Mouse (Mus musculus) limb, embryonic 13.5 days (tissue): Measurements from ENCODE around the gene Car3. TPM values are rescaled to one million over a fixed set of nuclear protein-coding genes. Genes with fewer than 3 reads are reported as not detected.

ENCODE experiments used
- ATAC-seq: fragments of 200-750 bp; cut with Nextera tagmentation; 2 replicates; pipeline ENCODE4 v1.8.0; 2017; ENCODE audit warnings: low read depth, moderate number of reproducible peaks, moderate TSS enrichment; ENCODE audit not compliant: low FRiP score
- H3K27ac ChIP-seq: fragments of 300-500 bp; sonication (generic); 2 replicates; pipeline ENCODE4 v1.5.1; 2015; ENCODE audit warnings: inconsistent platforms, mild to moderate bottlenecking, moderate library complexity
- H3K27me3 ChIP-seq: fragments of 300-500 bp; sonication (generic); 2 replicates; pipeline ENCODE4 v1.6.1; 2015; ENCODE audit warnings: mild to moderate bottlenecking, inconsistent platforms
- H3K36me3 ChIP-seq: fragments of 300-500 bp; sonication (generic); 2 replicates; pipeline ENCODE4 v1.6.1; 2015; ENCODE audit warnings: inconsistent platforms, mild to moderate bottlenecking, moderate library complexity
- H3K4me1 ChIP-seq: fragments of 300-500 bp; sonication (generic); 2 replicates; pipeline ENCODE4 v1.6.1; 2015; ENCODE audit warnings: inconsistent platforms
- H3K4me2 ChIP-seq: fragments of 300-500 bp; sonication (generic); replicated peaks from 2 replicates; pipeline ENCODE4 v1.6.1; 2015; ENCODE audit warnings: inconsistent platforms, mild to moderate bottlenecking, moderate library complexity
- H3K4me3 ChIP-seq: fragments of 300-500 bp; sonication (generic); 2 replicates; pipeline ENCODE4 v1.5.1; 2015; ENCODE audit warnings: moderate library complexity, mild to moderate bottlenecking, inconsistent platforms
- H3K9ac ChIP-seq: fragments of 300-500 bp; sonication (generic); 2 replicates; pipeline ENCODE4 v1.6.1; 2015; ENCODE audit warnings: mild to moderate bottlenecking, inconsistent platforms
- H3K9me3 ChIP-seq: fragments of 300-500 bp; sonication (generic); 2 replicates; pipeline ENCODE4 v1.6.1; 2016; ENCODE audit warnings: inconsistent platforms
- WGBS: fragments of 180-500 bp; shearing (Covaris S2); methylation state at CpG from one replicate; pipeline ENCODE4 v1.1.7; 2015; 5-methylcytosine and 5-hydroxymethylcytosine counted together
- polyA plus RNA-seq: library from polyadenylated mRNA; unstranded; fragments of >200 nt; fragmentation: Nextera tagmentation; extraction: Ambion mirVana; gene quantifications from 2 replicates; pipeline ENCODE4 v1.2.1, GENCODE M21; 2015

Car3 gene
- polyA plus RNA-seq, 1 experiment from 2014 or later, result 6.7 TPM

DNA sequence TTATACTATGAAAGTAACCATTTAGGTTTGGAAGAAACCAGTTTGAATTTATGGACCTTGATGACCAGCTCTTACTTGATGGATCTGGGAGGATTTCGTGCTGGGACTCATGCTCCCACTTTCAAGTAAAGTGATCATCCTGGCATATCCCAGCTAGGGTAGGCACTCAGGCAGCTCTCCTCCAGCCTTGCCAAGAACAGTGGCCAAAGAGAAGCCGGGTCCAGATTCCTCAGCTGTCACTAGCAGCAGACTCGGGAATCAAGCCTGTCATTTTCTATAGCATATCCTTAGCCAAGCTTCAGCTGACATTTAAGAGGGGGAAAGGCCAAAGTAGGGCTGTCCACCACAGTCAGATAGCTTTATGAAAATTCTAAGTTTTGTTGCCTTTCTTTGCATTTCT lies 3.0 kb upstream of the Car3 start:
- Histone ChIP-seq H3K27me3 (no peaks in the 10 kb centered on the region), H3K27ac (no peak overlapping the region), H3K4me1 (peaks cover 10% of the 10 kb centered on the region), H3K4me3 (no peak overlapping the region), H3K4me2 (no peak overlapping the region), H3K9ac (no peak overlapping the region), H3K9me3 (no peaks in the 10 kb centered on the region), H3K36me3 (no peaks in the 10 kb centered on the region)
- no peak for ATAC-seq
- 73% methylated on average over 3 of the region's 3 CpGs for WGBS

DNA sequence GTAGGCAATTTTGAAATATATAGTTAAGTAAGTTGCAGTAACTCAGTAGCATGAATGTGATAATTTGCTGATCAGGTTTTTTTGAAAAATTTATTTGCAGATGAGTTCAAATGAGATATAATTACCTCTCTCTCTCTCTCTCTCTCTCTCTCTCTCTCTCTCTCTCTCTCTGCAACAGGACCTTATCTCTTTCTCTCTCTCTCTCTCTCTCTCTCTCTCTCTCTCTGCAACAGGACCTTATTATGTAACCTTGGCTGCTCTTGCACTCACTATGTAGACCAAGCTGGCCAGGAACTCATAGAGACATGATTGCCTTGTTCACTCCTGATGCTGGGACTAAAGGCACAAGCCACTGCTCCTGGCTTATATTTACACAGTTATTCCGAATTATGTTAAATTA lies 2.1 kb upstream of the Car3 start:
- no peak overlapping the region for H3K4me2 ChIP-seq
- no peak overlapping the region for H3K4me3 ChIP-seq
- no peaks in the 10 kb centered on the region for H3K36me3 ChIP-seq
- H3K9ac ChIP-seq, result no peak overlapping the region
- H3K27me3 ChIP-seq, result no peaks in the 10 kb centered on the region
- no peak overlapping the region for H3K27ac ChIP-seq
- H3K9me3 ChIP-seq, result no peaks in the 10 kb centered on the region
- peaks cover 10% of the 10 kb centered on the region for H3K4me1 ChIP-seq
- no peak for ATAC-seq
- 85% methylated on average over 1 of the region's 1 CpGs for WGBS

DNA sequence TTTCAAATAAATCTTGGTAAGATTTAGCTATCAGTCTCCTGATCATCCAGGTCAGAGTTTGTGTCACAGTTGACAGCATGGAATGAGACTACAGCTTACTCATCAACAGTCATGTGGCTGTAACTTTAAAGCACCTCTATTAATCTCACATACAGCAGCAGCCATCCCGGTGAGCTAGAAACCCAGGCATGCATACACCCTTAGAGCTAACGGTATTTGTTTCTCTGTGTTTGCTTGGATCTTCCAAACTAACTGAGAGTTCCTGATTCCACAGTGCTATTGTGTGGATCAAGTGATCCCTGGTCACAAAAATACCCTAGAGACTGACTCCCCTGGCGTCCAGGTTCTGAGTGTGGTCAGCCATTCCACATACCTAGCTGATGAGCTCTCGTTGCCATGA lies 1.5 kb upstream of the Car3 start:
- Histone ChIP-seq H3K9me3 (no peaks in the 10 kb centered on the region), H3K36me3 (no peaks in the 10 kb centered on the region), H3K9ac (no peak overlapping the region), H3K27ac (no peak overlapping the region), H3K27me3 (no peaks in the 10 kb centered on the region), H3K4me1 (peaks cover 10% of the 10 kb centered on the region), H3K4me3 (no peak overlapping the region), H3K4me2 (no peak overlapping the region)
- 36% methylated on average over 4 of the region's 4 CpGs for WGBS
- no peak for ATAC-seq

DNA sequence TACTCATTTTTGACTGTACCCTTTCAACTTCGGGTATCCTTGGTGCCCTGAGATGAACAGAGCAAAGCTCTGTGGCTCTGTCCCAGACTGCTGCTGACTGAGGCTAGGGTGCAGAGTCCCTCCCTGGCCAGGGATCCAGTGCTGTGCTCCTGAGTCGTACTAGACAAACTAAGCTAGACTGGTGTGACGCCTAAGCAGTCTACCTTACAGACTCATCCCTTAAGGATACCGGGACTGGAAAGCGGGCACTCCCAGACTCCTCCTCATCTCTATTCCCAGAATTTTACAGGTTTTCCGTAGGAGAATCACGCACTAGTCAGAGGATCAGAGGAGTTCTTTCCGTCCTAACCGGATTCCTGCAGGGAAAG lies 674 bp upstream of the Car3 start:
- peak; percentile 55; the same call in 1 of the 2 replicates for ATAC-seq
- peaks cover 10% of the 10 kb centered on the region for H3K4me1 ChIP-seq
- no peaks in the 10 kb centered on the region for H3K9me3 ChIP-seq
- no peaks in the 10 kb centered on the region for H3K36me3 ChIP-seq
- WGBS, result 0% methylated on average over 9 of the region's 9 CpGs
- peak overlapping the region; percentile 79 for H3K4me2 ChIP-seq
- H3K27ac ChIP-seq, result no peak overlapping the region
- H3K27me3 ChIP-seq, result no peaks in the 10 kb centered on the region
- H3K9ac ChIP-seq, result peak overlapping the region; percentile 56
- peak overlapping the region; percentile 42 for H3K4me3 ChIP-seq

DNA sequence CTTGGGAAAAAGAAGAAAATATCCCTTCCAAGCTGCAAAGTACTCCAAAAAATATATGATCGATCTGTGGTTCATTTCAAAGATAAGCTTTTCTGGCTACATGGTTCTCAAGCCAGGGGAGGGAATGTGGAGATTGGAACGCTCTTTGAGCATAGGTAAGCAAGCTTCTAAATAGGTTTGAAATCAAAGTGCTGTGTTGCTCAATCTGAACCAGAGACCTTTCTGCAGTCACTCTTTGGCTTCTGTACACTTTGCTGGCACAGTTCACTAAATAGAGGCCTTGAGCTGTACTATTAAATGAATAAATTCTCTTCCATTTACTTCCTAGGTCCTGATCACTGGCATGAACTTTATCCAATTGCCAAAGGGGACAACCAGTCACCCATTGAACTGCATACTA lies 610 bp downstream of the Car3 start:
- Histone ChIP-seq H3K9ac (no peak overlapping the region), H3K9me3 (no peaks in the 10 kb centered on the region), H3K36me3 (no peaks in the 10 kb centered on the region), H3K27ac (no peak overlapping the region), H3K4me2 (no peak overlapping the region), H3K27me3 (no peaks in the 10 kb centered on the region), H3K4me1 (peaks cover 10% of the 10 kb centered on the region), H3K4me3 (no peak overlapping the region)
- WGBS, result 87% methylated on average over 2 of the region's 2 CpGs
- ATAC-seq, result no peak

DNA sequence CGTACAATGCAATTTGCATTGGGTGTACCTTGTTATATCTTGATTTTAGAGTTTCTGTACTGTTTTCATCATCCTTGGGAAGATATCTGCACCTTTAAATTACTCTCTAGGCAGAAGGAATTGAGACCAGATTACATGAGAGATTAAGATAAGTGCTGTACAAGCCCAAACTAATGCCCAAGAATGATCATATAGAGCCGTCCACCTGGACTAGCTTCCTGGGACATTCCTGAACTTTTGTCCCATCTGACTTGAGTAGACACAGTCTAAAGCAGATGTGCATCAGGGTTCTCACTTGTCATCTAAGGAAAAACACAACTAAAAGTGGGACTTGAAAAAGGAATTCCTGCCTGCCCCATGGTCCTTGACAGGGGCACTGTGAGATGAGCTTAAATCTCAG lies 2.6 kb downstream of the Car3 start:
- H3K9me3 ChIP-seq, result no peaks in the 10 kb centered on the region
- H3K36me3 ChIP-seq, result no peaks in the 10 kb centered on the region
- H3K27me3 ChIP-seq, result no peaks in the 10 kb centered on the region
- H3K4me2 ChIP-seq, result no peak overlapping the region
- no peak overlapping the region for H3K27ac ChIP-seq
- no peak for ATAC-seq
- H3K4me1 ChIP-seq, result peaks cover 10% of the 10 kb centered on the region
- H3K4me3 ChIP-seq, result no peak overlapping the region
- 70% methylated on average over 2 of the region's 2 CpGs for WGBS
- no peak overlapping the region for H3K9ac ChIP-seq

DNA sequence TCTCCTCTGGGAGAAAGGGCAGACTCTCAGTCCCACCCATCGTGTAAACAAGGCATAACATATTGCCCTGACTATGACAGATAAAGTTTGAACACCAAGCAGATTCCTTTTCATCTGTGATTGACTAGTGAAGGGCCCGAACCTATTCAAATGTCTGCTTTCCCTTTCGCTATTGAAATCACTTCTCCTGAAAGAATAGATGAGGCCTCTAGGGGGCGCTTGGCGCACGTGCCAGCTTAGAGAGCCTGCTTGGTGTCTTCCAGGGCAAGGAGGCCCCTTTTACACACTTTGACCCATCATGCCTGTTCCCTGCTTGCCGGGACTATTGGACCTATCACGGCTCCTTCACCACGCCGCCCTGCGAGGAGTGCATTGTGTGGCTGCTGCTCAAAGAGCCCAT lies 6.5 kb downstream of the Car3 start:
- Histone ChIP-seq H3K4me1 (no peaks in the 10 kb centered on the region), H3K27me3 (no peaks in the 10 kb centered on the region; the same call in 1 of the 2 replicates), H3K4me3 (no peak overlapping the region), H3K4me2 (peak overlapping the region; percentile 28; the same call in 1 of the 2 replicates), H3K27ac (no peak overlapping the region), H3K9me3 (no peaks in the 10 kb centered on the region), H3K36me3 (no peaks in the 10 kb centered on the region), H3K9ac (no peak overlapping the region)
- WGBS, result 30% methylated on average over 11 of the region's 11 CpGs
- 0 out of 2 replicates have a peak, but pooled peaks have one; percentile 18 for ATAC-seq

DNA sequence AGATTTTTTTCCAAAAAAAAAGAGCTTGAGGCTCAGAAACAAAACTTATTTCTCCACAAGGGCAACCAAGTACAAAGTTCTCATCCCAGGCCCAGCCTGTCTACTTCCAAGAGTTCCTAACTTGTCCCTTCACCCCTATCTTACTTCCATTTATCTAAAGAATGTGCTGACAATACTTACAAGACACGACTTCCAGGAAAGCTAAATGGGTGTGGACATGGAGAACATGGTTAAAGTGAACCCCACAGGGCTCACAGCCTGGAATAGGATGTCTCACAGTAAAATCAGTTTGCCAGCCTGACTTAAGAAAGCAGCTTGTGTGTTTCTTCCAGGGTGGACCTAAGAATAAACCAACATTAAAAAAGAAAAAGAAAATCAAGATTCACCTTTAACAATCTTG lies 7.2 kb downstream of the Car3 start:
- Histone ChIP-seq H3K4me1 (no peaks in the 10 kb centered on the region), H3K27ac (no peak overlapping the region), H3K9me3 (no peaks in the 10 kb centered on the region), H3K4me2 (no peak overlapping the region), H3K9ac (no peak overlapping the region), H3K4me3 (no peak overlapping the region), H3K36me3 (no peaks in the 10 kb centered on the region), H3K27me3 (no peaks in the 10 kb centered on the region; the same call in 1 of the 2 replicates)
- 84% methylated on average over 1 of the region's 1 CpGs for WGBS
- ATAC-seq, result no peak

DNA sequence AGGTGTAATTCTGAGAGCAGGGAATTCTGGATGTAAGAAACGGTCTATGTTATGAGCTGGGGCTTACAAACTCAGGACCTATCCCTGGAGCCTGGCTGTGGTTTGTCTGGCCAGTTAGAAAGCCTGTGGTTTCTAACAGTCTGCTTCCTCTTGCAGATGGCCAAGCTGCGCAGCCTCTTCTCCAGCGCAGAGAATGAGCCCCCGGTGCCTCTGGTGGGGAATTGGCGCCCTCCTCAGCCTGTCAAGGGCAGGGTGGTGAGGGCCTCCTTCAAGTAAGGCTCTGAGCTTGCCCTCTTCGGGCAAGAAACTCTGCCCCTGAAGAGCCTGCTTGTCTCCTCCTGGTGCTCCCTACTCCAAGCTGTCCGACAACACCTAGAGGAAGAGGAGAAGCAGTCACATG lies 8.1 kb downstream of the Car3 start:
- Histone ChIP-seq H3K4me2 (no peak overlapping the region), H3K4me1 (no peaks in the 10 kb centered on the region), H3K27ac (no peak overlapping the region), H3K4me3 (no peak overlapping the region), H3K9ac (no peak overlapping the region), H3K36me3 (no peaks in the 10 kb centered on the region), H3K9me3 (no peaks in the 10 kb centered on the region), H3K27me3 (no peaks in the 10 kb centered on the region; the same call in 1 of the 2 replicates)
- WGBS, result 54% methylated on average over 7 of the region's 7 CpGs
- no peak for ATAC-seq

DNA sequence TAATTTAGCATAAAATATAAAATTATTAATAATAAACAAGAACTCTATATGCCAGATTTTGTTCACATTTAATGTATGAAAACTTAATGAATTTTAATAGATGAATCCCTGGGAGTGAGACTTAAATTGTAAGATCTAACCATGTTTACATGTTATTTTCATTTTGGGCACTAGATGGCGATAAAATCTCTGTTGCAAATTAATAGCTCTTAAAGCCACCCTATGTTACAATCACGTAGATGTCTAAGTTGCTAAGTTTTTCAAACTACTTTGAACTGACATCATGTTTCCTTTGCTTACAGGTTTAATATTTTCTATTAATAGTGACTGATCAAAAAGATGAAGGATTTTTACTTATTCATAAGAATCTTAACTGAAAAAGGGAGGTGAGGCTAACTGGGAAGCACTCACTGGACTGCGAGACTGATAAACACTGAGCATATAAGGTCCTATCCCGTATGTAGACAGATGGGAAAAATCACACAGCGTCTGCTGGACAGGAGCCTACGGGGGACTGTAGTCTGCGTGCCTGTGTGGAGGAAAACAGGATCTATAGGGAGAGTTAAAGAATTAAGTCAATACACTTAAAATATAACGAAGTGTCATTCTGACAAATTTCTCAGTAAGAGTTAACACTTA lies 11.2 kb downstream of the Car3 start:
- Histone ChIP-seq H3K4me1 (no peaks in the 10 kb centered on the region), H3K36me3 (no peaks in the 10 kb centered on the region), H3K4me3 (no peak overlapping the region), H3K27me3 (no peaks in the 10 kb centered on the region; the same call in 1 of the 2 replicates), H3K9ac (no peak overlapping the region), H3K4me2 (no peak overlapping the region), H3K27ac (no peak overlapping the region), H3K9me3 (no peaks in the 10 kb centered on the region)
- WGBS, result 42% methylated on average over 8 of the region's 8 CpGs
- ATAC-seq, result peak; percentile 42; the same call in 1 of the 2 replicates

DNA sequence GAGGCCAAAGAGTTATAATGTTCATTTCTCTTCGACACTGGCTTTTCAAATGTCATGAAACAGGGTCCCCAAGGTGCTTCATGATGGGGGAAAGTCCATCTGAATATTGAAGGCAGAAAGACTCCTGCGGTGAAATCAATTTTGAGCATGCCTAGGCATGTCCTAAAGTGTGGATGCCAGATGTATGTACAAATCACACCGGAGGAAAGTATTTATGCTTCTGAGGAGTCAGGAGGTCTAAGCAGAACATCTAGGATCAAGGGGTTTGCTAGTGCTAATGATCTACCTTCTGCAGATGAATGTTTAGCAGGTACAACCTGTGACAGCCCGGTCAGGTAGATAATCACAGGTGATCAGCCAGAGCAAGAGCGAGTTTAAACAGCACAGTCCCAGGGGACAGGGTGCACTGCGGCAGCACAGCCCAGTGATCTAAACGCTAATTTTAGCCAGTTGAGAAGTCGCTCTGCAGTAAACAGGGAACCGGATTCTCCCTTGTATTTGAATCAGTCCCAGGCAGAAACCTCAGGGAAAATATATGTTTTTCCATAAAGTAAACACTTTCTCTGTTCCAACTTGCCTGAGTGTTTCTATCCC lies 13.1 kb downstream of the Car3 start:
- ATAC-seq, result no peak
- no peak overlapping the region for H3K9ac ChIP-seq
- H3K27ac ChIP-seq, result no peak overlapping the region
- H3K27me3 ChIP-seq, result no peaks in the 10 kb centered on the region; the same call in 1 of the 2 replicates
- no peaks in the 10 kb centered on the region for H3K9me3 ChIP-seq
- H3K4me1 ChIP-seq, result no peaks in the 10 kb centered on the region
- no peak overlapping the region for H3K4me3 ChIP-seq
- WGBS, result 68% methylated on average over 9 of the region's 9 CpGs
- H3K36me3 ChIP-seq, result no peaks in the 10 kb centered on the region
- no peak overlapping the region for H3K4me2 ChIP-seq

DNA sequence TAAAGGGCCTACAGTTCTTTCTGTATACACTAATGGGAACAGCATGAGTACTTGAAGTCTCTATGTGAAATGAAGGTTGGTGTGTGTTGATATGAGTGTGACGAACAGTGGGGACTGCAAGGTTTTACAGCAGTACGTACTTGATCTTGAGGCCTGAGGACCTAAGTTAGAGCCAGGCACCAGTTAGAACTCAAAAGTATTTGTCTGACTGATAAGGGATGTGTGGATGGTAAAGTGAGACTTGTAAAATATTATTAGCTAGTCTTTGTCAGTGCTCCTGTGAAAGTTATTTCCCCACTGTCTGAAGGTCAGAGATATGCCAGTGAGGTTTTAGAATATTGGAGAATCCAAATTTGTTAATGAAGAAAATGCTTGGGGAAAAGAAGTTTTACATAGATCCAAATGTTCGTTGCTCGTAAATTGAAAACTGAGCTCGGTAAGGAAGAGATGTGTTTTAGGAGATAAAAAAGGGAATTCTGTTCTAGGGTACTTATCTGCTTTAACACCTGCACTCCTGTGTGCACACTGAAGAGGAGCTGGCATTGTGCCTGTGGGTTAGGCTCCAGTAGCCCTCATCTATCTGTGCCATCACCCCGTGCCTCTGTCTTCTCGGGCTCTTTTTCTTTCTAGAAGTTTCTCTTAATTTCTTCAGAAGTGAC lies 14.1 kb downstream of the Car3 start:
- 82% methylated on average over 7 of the region's 7 CpGs for WGBS
- Histone ChIP-seq H3K4me1 (no peaks in the 10 kb centered on the region), H3K4me3 (no peak overlapping the region), H3K4me2 (no peak overlapping the region), H3K27ac (no peak overlapping the region), H3K36me3 (no peaks in the 10 kb centered on the region), H3K9me3 (no peaks in the 10 kb centered on the region), H3K9ac (no peak overlapping the region), H3K27me3 (no peaks in the 10 kb centered on the region; the same call in 1 of the 2 replicates)
- no peak for ATAC-seq
